ENCODE assay signal across 7 mouse cellular contexts in the genomic region with DNA sequence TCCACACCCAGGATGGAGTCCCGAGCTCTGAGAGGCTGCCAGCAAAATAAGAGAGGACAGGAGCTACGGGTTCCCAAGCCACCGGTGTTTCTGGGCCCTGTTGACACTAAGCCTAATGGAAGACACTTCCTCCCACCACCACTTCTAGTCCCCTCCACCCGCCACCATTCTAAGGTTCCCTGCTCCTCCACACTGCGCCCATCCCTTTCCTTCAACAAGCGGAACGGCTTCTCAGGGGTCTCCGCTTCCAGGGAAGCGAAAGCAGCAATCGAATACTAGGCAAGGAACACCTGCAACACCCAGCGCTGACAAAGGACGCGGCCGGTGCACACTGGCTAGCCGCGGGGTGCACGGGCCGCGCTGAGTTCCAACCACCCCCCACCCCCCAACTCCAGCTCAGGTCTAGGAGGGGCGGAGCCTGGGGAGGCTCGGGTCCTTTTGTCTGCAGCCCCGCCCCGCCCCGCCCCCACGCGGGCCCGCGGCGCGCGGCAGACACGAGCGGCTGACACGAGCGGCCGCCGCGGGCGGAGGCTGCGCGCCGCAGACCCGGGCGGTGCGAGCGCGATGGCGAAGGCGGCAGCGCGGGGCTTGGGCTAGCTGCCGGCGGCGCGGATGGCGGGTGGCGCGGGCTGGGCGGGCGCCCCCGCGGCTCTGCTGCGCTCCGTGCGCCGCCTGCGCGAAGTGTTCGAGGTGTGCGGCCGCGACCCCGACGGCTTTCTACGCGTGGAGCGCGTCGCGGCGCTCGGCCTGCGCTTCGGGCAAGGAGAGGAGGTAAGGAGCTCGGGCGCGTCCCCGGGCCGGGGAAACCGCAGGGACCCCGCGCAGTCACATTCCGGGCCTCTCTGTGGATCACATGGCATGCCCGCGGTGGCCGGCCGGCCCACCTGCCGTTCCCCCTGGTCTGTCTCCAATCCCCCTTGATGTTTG. TPM values are rescaled to one million over a fixed set of nuclear protein-coding genes. Genes with fewer than 3 reads are reported as not detected.
DNase-seq lines count a peak whose midpoint lies in the region; ATAC-seq and TF ChIP-seq lines count a peak whose summit lies in the region.

Gene Rab11fip4, plus strand, starts transcription at position 549 of the 927 bp plus-strand sequence.

- peak within 1 kb of the TSS; percentile 86 for H3K4me2 ChIP-seq in lung, postnatal 0 days (replicated peaks; ENCODE audit: low read depth, low read length)
- H3K4me2 ChIP-seq in myocyte (ENCODE audit: low read depth) = peak within 1 kb of the TSS; percentile 38

- no peak within 1 kb of the TSS for H3K27ac ChIP-seq in lung, postnatal 0 days (ENCODE audit: low read length)

- peak within 1 kb of the TSS; percentile 43 for H3K4me3 ChIP-seq in lung, postnatal 0 days (ENCODE audit: low read depth, low read length)
- no peak within 1 kb of the TSS for H3K4me3 ChIP-seq in myocyte

- H3K4me1 ChIP-seq in lung, postnatal 0 days (ENCODE audit: insufficient read depth, low read depth, low read length) = peaks cover 4% of the 10 kb centered on the region; the same call in 1 of the 2 replicates

- no peak within 1 kb of the TSS for H3K9ac ChIP-seq in lung, postnatal 0 days (replicated peaks; ENCODE audit: low read depth)

- H3K36me3 ChIP-seq in lung, postnatal 0 days (ENCODE audit: insufficient read depth, low read length) = no peaks in the 10 kb centered on the region
- H3K36me3 ChIP-seq in myocyte (ENCODE audit: control insufficient read depth, insufficient read depth) = no peaks in the 10 kb centered on the region

- no peak within 1 kb of the TSS for H3ac ChIP-seq in myocyte (ENCODE audit: control insufficient read depth, insufficient read length)

- H3K79me2 ChIP-seq in myocyte (ENCODE audit: control insufficient read depth, insufficient read depth) = no peaks in the 10 kb centered on the region

- under 1% methylated on average over 49 of the region's 98 CpGs for WGBS in lung, postnatal 0 days

- DNase-seq in lung, postnatal 0 days (ENCODE audit: low spot score) = no peak
- DNase-seq in lung, postnatal 25 days (ENCODE audit: low spot score) = no peak
- peak; percentile 49 for DNase-seq in cerebellum, adult 8-10 months
- DNase-seq in frontal cortex, adult 2 months (ENCODE audit: extremely low spot score in 1 of 2, low spot score in 1 of 2) = peak in 1 of 2 experiments; percentile 60
- peak; percentile 34 to 51 for DNase-seq in layer of hippocampus, postnatal 36 days
- peak; percentile 69 to 82 for DNase-seq in thymus, postnatal 36 days

- no peak for TF ChIP-seq EP300 in lung, postnatal 0 days (IDR thresholded peaks at IDR 0.05)

- TF ChIP-seq CTCF in lung, postnatal 0 days (IDR thresholded peaks at IDR 0.05) = no peak

- no peak for TF ChIP-seq POLR2A in myocyte (IDR thresholded peaks at IDR 0.05; ENCODE audit: insufficient read length, low read depth)

- peaks cover 33% of the 10 kb centered on the region for H3K27me3 ChIP-seq in lung, postnatal 0 days (replicated peaks; ENCODE audit: insufficient read depth, low read length)
- peaks cover 47% of the 10 kb centered on the region for H3K27me3 ChIP-seq in myocyte (ENCODE audit: control insufficient read depth, insufficient read depth, insufficient read length)

- ATAC-seq in lung, postnatal 0 days = peak; percentile 40

- H3K9me3 ChIP-seq in lung, postnatal 0 days (ENCODE audit: low read length) = no peaks in the 10 kb centered on the region

TF ChIP-seq in myocyte, 11 proteins besides CTCF, POLR2A, EP300 and RAD21:
- TF ChIP-seq MYOD1 (IDR thresholded peaks at IDR 0.05; ENCODE audit: control insufficient read depth in 1 of 3, insufficient read length in 2 of 3, low read depth in 2 of 3) = no peak
- TF ChIP-seq TCF12 (IDR thresholded peaks at IDR 0.05; ENCODE audit: insufficient read depth, poor library complexity, severe bottlenecking) = no peak
- TF ChIP-seq MYOG (IDR thresholded peaks at IDR 0.05; ENCODE audit: control insufficient read depth in 1 of 3, insufficient read depth in 1 of 3, insufficient read length in 2 of 3, low read depth in 2 of 3) = no peak
- no peak for TF ChIP-seq REST (IDR thresholded peaks at IDR 0.05; ENCODE audit: insufficient read depth, insufficient read length)
- TF ChIP-seq POLR2AphosphoS2 (IDR thresholded peaks at IDR 0.05; ENCODE audit: insufficient read length, low read depth) = no peak
- no peak for TF ChIP-seq USF1 (IDR thresholded peaks at IDR 0.05; ENCODE audit: low read depth)
- TF ChIP-seq CEBPB (IDR thresholded peaks at IDR 0.05; ENCODE audit: insufficient read depth, poor library complexity, severe bottlenecking) = no peak
- no peak for TF ChIP-seq SRF (IDR thresholded peaks at IDR 0.05; ENCODE audit: control insufficient read depth, insufficient read length, low read depth)
- no peak for TF ChIP-seq TCF3 (IDR thresholded peaks at IDR 0.05; ENCODE audit: insufficient read length, low read depth)
- no peak for TF ChIP-seq MAX (IDR thresholded peaks at IDR 0.05; ENCODE audit: low read depth)
- no peak for TF ChIP-seq E2F4 (IDR thresholded peaks at IDR 0.05; ENCODE audit: insufficient read depth)

RNA-seq across cellular contexts. Expression of gene Rab11fip4, which starts in this region (rescaled TPM):
- 0.74 and 1.1 TPM in 2 replicates for polyA plus RNA-seq in lung, postnatal 0 days (2015; fragmentation: Nextera tagmentation; extraction: Ambion mirVana)
- polyA plus RNA-seq in frontal cortex, adult 2 months (2012; rRNA removed) = 128 and 133 TPM in 2 replicates
- 100 to 1,000 TPM; 169 to 172 TPM for total RNA-seq in layer of hippocampus, postnatal 36 days (2021)
- 0.04 TPM for polyA plus RNA-seq in myocyte (2012; fragmentation: generic; extraction: Trizol)

Comparison
In these comparisons a context has a peak if more than half of its experiments do, and no peak if none do; other contexts are left out.
1. RNA of gene Rab11fip4 (polyA plus RNA-seq): 128 to 133 TPM in frontal cortex, adult 2 months; 0.74 to 1.1 TPM in lung, postnatal 0 days and 0.04 TPM in myocyte (single experiment); every median in the first group is over 10 times any median in the second.
2. DNase-seq: peak in cerebellum, adult 8-10 months (single experiment), layer of hippocampus, postnatal 36 days (2 of 2) and thymus, postnatal 36 days (2 of 2); none in lung, postnatal 0 days (single experiment) and lung, postnatal 25 days (single experiment).